Mouse (Mus musculus) megakaryocyte-erythroid progenitor cell, adult 5-6 weeks (primary cell): ENCODE results near the gene Olfr651. TPM values are rescaled to one million over a fixed set of nuclear protein-coding genes. Genes with fewer than 3 reads are reported as not detected.
A peak's percentile ranks its signal among the peaks of the same experiment; 100 is the strongest.
"Not testable (repeated sequence)": the region's sequence is repeated elsewhere in the genome, so short reads cannot be mapped to it uniquely, and the experiment has no call there.

Experiments used
- ATAC-seq: replicated peaks from 2 replicates; pipeline ENCODE4 v1.8.0; 2016; ENCODE audit warnings: mild to moderate bottlenecking, inconsistent platforms; ENCODE audit not compliant: severe bottlenecking, poor library complexity, low FRiP score, low TSS enrichment
- total RNA-seq, 2 experiments: library from RNA; stranded (forward) in 1 of 2; stranded (reverse) in 1 of 2; fragments of 200-1000, 215-1000 nt in 1 of 2; fragments of >200 nt in 1 of 2; fragmentation: Nextera tagmentation in 1 of 2; gene quantifications; 2 replicates each; pipeline ENCODE4 v1.2.3; 2014 to 2017

The Olfr651 gene
- total RNA-seq (2014; fragmentation: Nextera tagmentation) (not detected in 2 replicates), total RNA-seq (2017) (not detected in 2 replicates)

DNA sequence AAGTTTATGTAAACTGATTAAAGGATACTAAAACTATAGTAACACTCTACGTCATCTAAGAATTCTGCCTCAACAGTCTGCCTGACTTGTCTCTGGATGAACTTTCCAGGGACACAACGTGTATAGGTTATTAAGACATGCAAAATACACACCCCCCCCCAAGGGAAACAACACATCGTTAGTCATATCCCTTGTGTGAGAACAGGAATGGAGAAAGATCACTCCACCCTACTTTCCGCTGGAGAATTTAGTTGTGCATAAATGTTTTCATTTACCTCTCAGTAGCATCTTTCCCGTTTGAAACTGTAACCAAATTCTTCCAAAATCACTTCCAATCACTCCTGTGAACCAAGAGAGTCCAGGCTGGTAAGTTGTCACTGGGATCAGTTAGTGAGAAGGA, at the start of gene Olfr651:
Olfr651 (plus strand) TSS at position 301 of the 400 bp plus-strand sequence.
- ATAC-seq, result no peak

DNA sequence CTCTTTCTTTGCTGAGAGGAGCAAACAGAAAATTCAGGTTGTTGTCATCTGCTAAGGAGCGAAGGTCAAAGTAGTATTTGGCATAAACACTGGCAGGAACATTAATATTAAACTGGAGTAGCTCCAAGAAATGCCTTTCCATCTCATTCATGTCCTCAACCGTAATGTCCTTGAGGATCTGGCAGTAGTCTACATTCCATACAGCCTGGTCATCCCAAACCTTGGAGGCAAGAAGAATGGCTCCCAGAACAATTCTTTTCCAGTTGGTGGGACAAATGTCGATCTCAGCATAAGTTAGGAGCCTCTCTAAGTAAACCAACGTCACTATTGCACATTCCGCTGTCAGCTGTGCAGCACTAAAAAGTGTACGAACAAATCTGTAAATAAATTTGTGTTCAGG, 48.7 kb upstream of the Olfr651 start:
- ATAC-seq, result not testable (repeated sequence)

DNA sequence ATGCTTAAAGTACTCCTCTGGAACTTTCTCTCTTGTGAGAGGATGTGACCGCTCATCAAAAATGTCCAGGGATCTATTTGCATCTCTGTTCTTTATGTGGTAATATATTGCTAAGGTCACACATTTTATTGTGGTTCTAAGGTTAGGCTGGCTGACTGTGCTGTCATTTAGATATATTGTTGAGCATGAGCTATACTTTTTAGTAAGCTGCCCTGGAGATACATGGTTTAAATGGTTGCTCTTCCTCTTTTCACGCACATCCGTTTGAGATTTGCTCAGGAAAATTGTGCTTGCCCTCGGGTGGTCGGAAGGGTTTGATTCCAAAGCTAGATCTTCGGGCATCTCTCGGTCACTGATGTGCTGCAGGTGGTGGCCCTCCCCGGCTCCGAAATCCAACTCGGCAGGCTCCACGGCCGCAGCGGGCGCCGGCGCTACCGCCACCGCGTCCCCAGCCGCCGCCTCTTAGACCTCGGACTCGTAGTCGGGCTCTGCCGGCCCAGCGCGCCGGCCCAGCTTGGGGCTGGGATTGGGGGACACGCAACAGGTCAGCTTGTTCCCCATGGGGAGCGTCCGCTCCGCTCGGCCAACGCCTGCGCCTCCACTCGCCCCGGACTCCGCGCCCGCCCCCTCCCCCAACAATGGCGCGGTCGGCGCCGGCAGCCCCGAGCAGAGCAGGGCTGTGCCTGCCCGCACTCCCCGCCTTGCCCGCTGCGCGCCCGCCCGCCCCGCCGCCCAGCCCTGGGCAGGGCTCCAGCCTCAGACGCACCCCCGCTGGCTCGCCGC, 48.2 kb upstream of the Olfr651 start:
- 0 out of 2 replicates have a peak, but pooled peaks have one; percentile 22 for ATAC-seq

DNA sequence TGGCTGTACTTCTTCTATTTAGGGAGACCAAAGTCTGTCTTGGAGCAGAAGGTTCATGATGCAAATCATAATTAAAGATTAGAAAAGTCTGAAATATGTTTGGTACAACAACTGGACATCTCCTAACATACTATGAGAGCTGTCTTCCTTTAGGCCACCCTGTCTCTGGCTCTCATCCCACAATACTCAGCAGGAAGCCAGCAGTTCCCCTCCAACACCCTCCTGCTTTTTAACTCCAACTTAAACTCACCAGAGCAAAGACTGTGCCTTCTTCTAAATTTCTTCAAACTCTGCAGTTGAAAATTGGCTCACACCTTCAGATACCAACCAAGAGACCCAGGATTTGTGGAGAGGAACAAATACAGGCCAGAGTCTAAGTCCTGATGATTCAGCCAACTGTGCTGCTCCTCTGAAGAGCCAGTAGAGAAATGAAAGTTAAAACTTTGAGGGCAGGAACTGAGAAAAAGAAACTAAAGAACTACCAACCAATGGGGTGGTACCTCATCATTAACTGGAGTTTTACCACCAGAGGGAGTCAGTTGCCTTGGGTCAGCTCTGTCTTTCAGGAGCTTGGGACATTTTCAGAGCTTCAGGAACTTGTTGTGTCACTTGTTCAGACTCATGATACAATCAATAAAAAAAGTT, 42.4 kb upstream of the Olfr651 start, which contains the start of gene Trim30d:
Trim30d (minus strand) TSS at position 429 of the 645 bp plus-strand sequence.
- ATAC-seq, result peak; percentile 100

DNA sequence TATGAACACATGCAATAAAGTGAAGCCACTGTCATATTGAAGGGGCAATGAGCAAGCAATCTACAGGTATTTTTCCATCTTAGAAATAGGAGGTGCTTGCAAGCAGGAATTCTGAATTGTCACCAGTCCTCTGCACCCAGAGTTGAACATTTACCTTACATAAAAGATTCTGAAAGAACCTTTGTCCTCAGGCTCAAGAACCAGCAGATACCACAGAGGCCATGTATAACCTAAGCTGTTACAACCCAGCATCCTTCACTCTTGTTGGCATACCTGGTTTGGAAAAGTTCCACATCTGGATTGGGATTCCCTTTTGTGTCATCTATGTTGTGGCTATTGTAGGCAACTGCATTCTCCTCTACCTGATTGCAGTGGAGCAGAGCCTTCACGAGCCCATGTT, 2.8 kb downstream of the Olfr651 start:
- no peak for ATAC-seq

DNA sequence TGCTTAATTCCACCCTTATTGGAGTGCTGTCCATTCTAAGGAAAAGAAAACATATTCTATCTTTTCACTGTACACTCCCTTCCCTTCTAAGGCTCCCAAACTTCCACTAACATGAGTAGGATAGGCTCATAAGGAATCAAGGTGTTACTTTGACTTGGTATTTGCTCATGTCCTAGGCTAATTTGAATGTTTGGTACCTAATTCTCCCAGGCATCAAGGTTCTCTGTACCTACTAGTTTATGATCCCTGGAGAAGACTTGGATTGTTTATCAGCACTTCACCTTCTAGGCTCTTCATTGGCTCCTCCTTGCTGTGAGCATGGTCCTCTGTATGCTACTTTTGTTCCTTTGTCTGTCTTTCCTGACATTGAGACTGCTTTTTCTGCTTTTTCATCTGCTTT, 10.7 kb downstream of the Olfr651 start, which contains the start of gene Olfr652:
Olfr652 (plus strand) TSS at position 301 of the 400 bp plus-strand sequence.
- no peak for ATAC-seq

DNA sequence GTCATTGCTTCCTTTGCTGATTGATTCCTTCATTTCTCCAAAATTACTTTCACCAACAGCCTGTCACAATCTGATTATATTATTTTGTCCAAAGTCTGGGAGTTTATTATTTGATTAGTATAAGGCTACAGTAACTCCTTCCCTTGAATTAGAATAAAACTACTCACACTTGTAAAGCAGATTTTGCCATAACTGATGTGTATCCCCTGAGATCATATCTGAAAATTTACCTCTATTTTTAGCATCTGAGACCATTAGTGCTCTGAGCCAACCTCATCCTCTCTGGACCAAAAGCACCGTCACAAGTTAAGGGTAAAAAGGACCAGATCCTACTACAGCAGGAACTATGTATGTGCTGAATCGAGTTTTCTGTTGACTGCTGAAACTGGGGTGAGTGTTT, 27.1 kb downstream of the Olfr651 start, which contains the start of gene Olfr653:
Olfr653 (plus strand) TSS at position 301 of the 400 bp plus-strand sequence.
- ATAC-seq, result no peak

DNA sequence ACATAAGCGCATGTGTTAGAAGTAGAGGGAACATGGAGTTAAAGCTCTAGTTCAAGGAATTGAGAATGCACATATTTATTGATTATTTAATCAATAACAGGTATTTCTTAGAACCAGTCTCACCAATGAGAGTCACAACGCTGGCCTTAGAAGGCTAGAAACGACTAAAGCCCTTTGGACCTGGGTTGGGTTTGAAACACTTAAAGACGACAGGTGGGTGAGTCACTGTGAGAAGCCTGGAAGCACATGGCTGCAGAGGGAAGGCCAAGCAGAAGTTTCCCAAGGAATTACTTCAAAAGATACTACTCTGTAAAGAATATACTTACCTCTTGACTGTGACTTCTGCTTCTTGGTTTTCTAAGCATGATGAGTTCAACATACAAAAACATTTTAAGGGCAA, 30.9 kb downstream of the Olfr651 start:
- no peak for ATAC-seq

DNA sequence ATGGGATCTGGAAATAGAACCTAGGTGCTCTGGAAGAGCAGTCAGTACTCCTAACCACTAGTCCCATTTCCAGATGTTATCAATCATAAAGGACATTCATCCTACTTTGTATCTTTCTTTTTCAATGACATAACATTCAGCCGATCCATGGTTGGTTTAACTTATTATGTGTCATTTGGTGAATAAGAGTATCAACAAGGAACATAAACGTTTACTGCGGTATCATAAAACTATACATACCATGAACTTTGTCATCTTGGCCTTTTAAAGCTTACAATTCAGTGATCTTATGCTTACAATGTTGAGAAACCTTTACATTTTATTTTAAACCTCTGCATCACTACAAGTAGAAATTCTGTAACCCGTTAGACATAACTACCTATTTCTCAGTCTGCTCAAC, 31.5 kb downstream of the Olfr651 start:
- ATAC-seq, result no peak

DNA sequence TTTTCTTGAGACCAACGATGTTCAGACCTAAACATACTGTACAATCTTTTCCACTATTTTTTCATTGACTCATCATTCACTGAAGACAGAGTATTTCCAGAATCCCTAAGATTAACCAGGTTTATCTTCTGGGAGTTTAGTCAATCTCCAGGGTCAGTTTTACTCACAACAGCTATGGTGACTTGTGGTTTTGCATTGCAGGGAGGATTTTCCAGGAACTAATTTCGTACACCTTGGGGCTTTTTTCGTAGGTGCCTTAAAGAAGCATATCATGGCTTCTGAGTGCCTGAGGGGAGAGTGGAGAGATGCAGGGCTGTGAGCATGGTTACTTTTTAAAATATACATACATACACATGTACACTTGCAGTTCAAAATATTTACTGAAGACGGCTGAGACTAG, 36.8 kb downstream of the Olfr651 start, which contains the start of gene Olfr654:
Olfr654 (plus strand) TSS at position 301 of the 400 bp plus-strand sequence.
- ATAC-seq, result no peak

DNA sequence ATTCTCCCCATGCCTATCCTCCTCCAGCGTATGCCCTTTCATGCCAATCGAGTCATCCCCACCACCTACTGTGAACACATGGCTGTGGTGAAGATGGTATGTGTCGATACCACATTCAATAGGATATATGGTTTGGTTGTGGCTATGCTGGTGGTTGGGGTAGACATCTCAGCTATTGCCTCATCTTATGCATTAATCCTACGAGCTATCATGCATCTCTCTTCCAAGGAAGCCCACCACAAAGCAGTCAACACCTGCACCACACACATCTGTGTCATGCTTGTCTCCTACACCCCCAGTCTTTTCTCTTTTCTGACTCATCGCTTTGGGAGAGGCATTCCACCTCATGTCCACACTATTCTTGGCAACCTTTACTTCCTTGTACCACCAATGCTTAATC, 38.3 kb downstream of the Olfr651 start:
- no peak for ATAC-seq

DNA sequence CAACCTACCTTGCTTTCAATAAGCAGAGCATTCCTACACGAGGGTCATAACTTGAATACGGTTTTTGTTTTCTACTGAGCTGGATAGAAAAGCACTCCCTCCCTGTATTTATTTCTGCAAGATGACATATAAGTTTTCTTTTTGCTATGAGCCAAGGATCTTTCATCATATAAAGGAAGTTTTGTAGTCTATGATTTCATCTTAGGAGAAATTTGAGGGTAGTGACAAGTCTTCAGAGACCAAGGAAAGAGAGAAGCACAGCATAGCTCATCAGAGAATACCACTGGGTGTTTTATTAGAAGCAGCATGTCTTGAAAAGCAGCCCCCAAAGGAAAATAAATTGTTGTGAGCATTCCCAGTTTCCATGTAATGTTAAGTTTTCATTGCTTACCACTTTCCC, 51.7 kb downstream of the Olfr651 start, which contains the start of gene Olfr655:
Olfr655 (minus strand) TSS at position 101 of the 400 bp plus-strand sequence.
- no peak for ATAC-seq

DNA sequence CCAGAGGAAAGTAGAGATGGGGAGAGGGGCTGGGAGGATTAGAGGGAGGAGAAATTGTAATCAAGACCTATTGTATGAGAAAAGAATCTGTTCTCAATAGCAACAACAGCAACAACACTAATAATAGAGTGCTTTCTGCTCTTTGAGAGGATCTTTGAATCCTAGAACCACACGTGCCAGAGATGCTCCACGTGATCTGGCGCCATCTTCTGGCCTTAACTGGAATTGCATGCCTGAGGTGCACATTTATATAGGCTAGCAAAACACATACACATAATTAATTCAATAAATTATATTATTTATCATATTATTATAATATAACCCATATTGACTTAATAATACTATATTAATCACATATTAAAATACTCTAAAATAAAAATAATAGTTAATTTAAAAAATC, 53.2 kb downstream of the Olfr651 start:
- ATAC-seq, result peak; percentile 82

Other genes starting within 250 kb of the Olfr651 start
- 32.7 and 55.7 TPM in 2 replicates for gene Trim12a, start 234.7 kb upstream of the Olfr651 start, total RNA-seq (2014; fragmentation: Nextera tagmentation)
- gene Trim12a, start 234.7 kb upstream of the Olfr651 start, total RNA-seq (2017), result 52.1 and 54.5 TPM in 2 replicates
- not detected in 2 replicates for gene Trim34b, start 220.7 kb upstream of the Olfr651 start, total RNA-seq (2014; fragmentation: Nextera tagmentation)
- gene Trim34b, start 220.7 kb upstream of the Olfr651 start, total RNA-seq (2017), result not detected in 2 replicates
- 9.0 and 9.2 TPM in 2 replicates for gene Trim12c, start 196.8 kb upstream of the Olfr651 start, total RNA-seq (2014; fragmentation: Nextera tagmentation)
- 13.4 and 22.0 TPM in 2 replicates for gene Trim12c, start 196.8 kb upstream of the Olfr651 start, total RNA-seq (2017)
- 0.79 and 0.89 TPM in 2 replicates for gene Trim30b, start 180.2 kb upstream of the Olfr651 start, total RNA-seq (2014; fragmentation: Nextera tagmentation)
- 0.23 TPM in 1 of 2 replicates, not detected in the other for gene Trim30b, start 180.2 kb upstream of the Olfr651 start, total RNA-seq (2017)
- gene Trim30c, start 149.3 kb upstream of the Olfr651 start, total RNA-seq (2014; fragmentation: Nextera tagmentation), result not detected in 2 replicates
- 0.95 TPM in 1 of 2 replicates, not detected in the other for gene Trim30c, start 149.3 kb upstream of the Olfr651 start, total RNA-seq (2017)
- gene Trim30a, start 84.9 kb upstream of the Olfr651 start, total RNA-seq (2014; fragmentation: Nextera tagmentation), result 12.1 and 18.8 TPM in 2 replicates
- 16.0 and 17.6 TPM in 2 replicates for gene Trim30a, start 84.9 kb upstream of the Olfr651 start, total RNA-seq (2017)
- gene Trim30d, start 42.3 kb upstream of the Olfr651 start, total RNA-seq (2014; fragmentation: Nextera tagmentation), result 3.2 and 9.3 TPM in 2 replicates
- 5.0 and 8.8 TPM in 2 replicates for gene Trim30d, start 42.3 kb upstream of the Olfr651 start, total RNA-seq (2017)
- not detected in 2 replicates for gene Olfr652, start 10.8 kb downstream of the Olfr651 start, total RNA-seq (2014; fragmentation: Nextera tagmentation)
- gene Olfr652, start 10.8 kb downstream of the Olfr651 start, total RNA-seq (2017), result not detected in 2 replicates
- not detected in 2 replicates for gene Olfr653, start 27.2 kb downstream of the Olfr651 start, total RNA-seq (2014; fragmentation: Nextera tagmentation)
- not detected in 2 replicates for gene Olfr653, start 27.2 kb downstream of the Olfr651 start, total RNA-seq (2017)
- gene Olfr654, start 36.9 kb downstream of the Olfr651 start, total RNA-seq (2014; fragmentation: Nextera tagmentation), result not detected in 2 replicates
- gene Olfr654, start 36.9 kb downstream of the Olfr651 start, total RNA-seq (2017), result not detected in 2 replicates
- gene Olfr655, start 51.6 kb downstream of the Olfr651 start, total RNA-seq (2014; fragmentation: Nextera tagmentation), result not detected in 2 replicates
- gene Olfr655, start 51.6 kb downstream of the Olfr651 start, total RNA-seq (2017), result 1.8 TPM in 1 of 2 replicates, not detected in the other
- gene Olfr656, start 63.8 kb downstream of the Olfr651 start, total RNA-seq (2014; fragmentation: Nextera tagmentation), result not detected in 2 replicates
- gene Olfr656, start 63.8 kb downstream of the Olfr651 start, total RNA-seq (2017), result not detected in 2 replicates
- not detected in 2 replicates for gene Olfr657, start 74.7 kb downstream of the Olfr651 start, total RNA-seq (2014; fragmentation: Nextera tagmentation)
- not detected in 2 replicates for gene Olfr657, start 74.7 kb downstream of the Olfr651 start, total RNA-seq (2017)
- gene Olfr658, start 97.2 kb downstream of the Olfr651 start, total RNA-seq (2014; fragmentation: Nextera tagmentation), result 0.67 TPM in 1 of 2 replicates, not detected in the other
- gene Olfr658, start 97.2 kb downstream of the Olfr651 start, total RNA-seq (2017), result not detected in 2 replicates
- gene Olfr659, start 116.6 kb downstream of the Olfr651 start, total RNA-seq (2014; fragmentation: Nextera tagmentation), result not detected in 2 replicates
- not detected in 2 replicates for gene Olfr659, start 116.6 kb downstream of the Olfr651 start, total RNA-seq (2017)
- not detected in 2 replicates for gene Olfr661, start 136.4 kb downstream of the Olfr651 start, total RNA-seq (2014; fragmentation: Nextera tagmentation)
- gene Olfr661, start 136.4 kb downstream of the Olfr651 start, total RNA-seq (2017), result not detected in 2 replicates
- not detected in 2 replicates for gene Usp17le, start 227.3 kb downstream of the Olfr651 start, total RNA-seq (2014; fragmentation: Nextera tagmentation)
- gene Usp17le, start 227.3 kb downstream of the Olfr651 start, total RNA-seq (2017), result not detected in 2 replicates